ENCODE assay signal across 8 mouse cellular contexts in genomic region chr16:4726528-4727128, GRCm38 (mm10). TPM values are rescaled to one million over a fixed set of nuclear protein-coding genes. Genes with fewer than 3 reads are reported as not detected.
A peak's percentile ranks its signal among the peaks of the same experiment; 100 is the strongest.
DNase-seq lines count a peak whose midpoint lies in the region; ATAC-seq lines count a peak whose summit lies in the region.

No protein-coding gene starts in this region.

- peak; percentile 66 for DNase-seq in cerebellum, adult 11-12 months
- DNase-seq in cerebellum, postnatal 4 days (ENCODE audit: low spot score in 2 of 2): no peak
- DNase-seq in spleen, postnatal 14 days (ENCODE audit: low spot score in 2 of 2): peak; percentile 27 to 35
- DNase-seq in spleen, adult 18-20 months: no peak
- peak; percentile 49 to 59 for DNase-seq in kidney, adult 8-10 months
- no peak for DNase-seq in thymus, postnatal 25 days

- ATAC-seq in erythroid progenitor cell, adult 5-6 weeks (replicated peaks; ENCODE audit: low FRiP score, poor library complexity, severe bottlenecking): peak; percentile 59
- peak; percentile 31 for ATAC-seq in megakaryocyte, adult 5-6 weeks (ENCODE audit: poor library complexity, severe bottlenecking)

RNA-seq across cellular contexts. Expression of gene Hmox2, which starts 0.5 kb away (rescaled TPM):
- 10.1 and 13.0 TPM in 2 replicates for total RNA-seq in erythroid progenitor cell, adult 5-6 weeks (2015; ENCODE audit: low replicate concordance)
- 8.5 and 13.0 TPM in 2 replicates for total RNA-seq in erythroid progenitor cell, adult 5-6 weeks (2017; ENCODE audit: low replicate concordance)
- 74.5 and 91.4 TPM in 2 replicates for total RNA-seq in megakaryocyte, adult 5-6 weeks (2015)
- 89.6 and 108 TPM in 2 replicates for total RNA-seq in megakaryocyte, adult 5-6 weeks (2017)

RNA-seq across cellular contexts. Expression of gene Nmral1, which starts 7.5 kb away (rescaled TPM):
- 22.2 and 37.8 TPM in 2 replicates for total RNA-seq in erythroid progenitor cell, adult 5-6 weeks (2015; ENCODE audit: low replicate concordance)
- 24.3 and 41.7 TPM in 2 replicates for total RNA-seq in erythroid progenitor cell, adult 5-6 weeks (2017; ENCODE audit: low replicate concordance)
- total RNA-seq in megakaryocyte, adult 5-6 weeks (2015): 45.6 and 46.1 TPM in 2 replicates
- 43.5 and 47.8 TPM in 2 replicates for total RNA-seq in megakaryocyte, adult 5-6 weeks (2017)

RNA-seq across cellular contexts. Expression of gene Coro7, which starts 47.1 kb away (rescaled TPM):
- total RNA-seq in erythroid progenitor cell, adult 5-6 weeks (2015; ENCODE audit: low replicate concordance): 19.8 and 36.5 TPM in 2 replicates
- 7.3 and 14.8 TPM in 2 replicates for total RNA-seq in erythroid progenitor cell, adult 5-6 weeks (2017; ENCODE audit: low replicate concordance)
- total RNA-seq in megakaryocyte, adult 5-6 weeks (2015): 68.6 and 74.5 TPM in 2 replicates
- 40.2 and 49.1 TPM in 2 replicates for total RNA-seq in megakaryocyte, adult 5-6 weeks (2017)

Comparison
In these comparisons a context has a peak if more than half of its experiments do, and no peak if none do; other contexts are left out.
1. DNase-seq: peak in cerebellum, adult 11-12 months (single experiment), spleen, postnatal 14 days (2 of 2) and kidney, adult 8-10 months (2 of 2); none in cerebellum, postnatal 4 days (0 of 2), spleen, adult 18-20 months (0 of 2) and thymus, postnatal 25 days (single experiment).
2. RNA of gene Hmox2, which starts 0.5 kb away (total RNA-seq): 74.5 to 108 TPM in megakaryocyte, adult 5-6 weeks; 8.5 to 13.0 TPM in erythroid progenitor cell, adult 5-6 weeks; every median in the first group is over 4 times any median in the second.